Mouse (Mus musculus): Measurements from ENCODE around the gene Cd19. TPM values are rescaled to one million over a fixed set of nuclear protein-coding genes. Genes with fewer than 3 reads are reported as not detected.

The Cd19 gene
- total and polyA plus RNA-seq, 3 experiments, result not detected

DNA sequence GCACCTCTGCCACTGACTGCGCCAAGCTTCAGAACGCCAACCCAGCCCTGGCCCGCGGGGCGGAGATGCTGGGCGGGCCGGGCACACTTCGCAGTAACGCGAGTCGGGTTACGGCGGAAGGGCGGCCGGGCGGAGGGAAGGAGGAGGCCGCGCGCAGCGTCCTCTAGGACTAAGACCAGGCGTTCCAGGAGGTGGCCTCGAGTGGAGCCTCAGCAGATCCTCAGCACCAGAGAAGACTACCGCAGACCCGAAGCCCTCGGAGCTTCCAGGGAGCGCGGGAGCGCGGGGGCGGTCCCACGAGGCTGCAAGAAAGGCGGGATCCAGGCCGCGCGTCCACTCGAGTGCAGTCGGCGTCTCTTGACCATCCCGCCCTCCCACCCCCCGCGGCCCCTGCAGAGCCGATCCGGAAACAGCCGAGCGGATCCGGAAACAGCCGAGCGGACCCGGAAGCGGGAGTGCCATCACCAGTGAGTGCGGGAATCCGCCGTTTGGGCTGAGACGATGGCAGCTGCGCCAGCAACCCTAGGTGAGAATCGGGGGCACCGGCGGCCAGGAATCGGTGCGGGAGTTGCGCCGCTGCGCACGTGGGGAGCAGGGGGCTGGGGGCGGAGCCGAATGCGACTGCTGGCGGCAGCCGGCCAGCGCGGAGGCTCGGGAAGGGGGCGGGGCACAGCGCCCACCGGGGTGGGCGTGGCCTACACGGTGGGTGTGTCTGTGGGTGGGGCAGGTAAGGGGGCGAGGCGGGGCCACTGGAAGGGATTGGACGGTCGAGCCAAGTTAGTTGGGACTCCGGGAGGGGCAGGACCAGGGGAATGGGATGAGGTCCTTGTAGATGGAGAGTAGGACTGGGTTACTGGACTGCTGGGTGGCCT lies 14.2 kb upstream of the Cd19 start, which contains the start of gene Rabep2:
Rabep2 (plus strand) TSS at position 129 of the 872 bp plus-strand sequence.
- H3K4me3 ChIP-seq (ENCODE audit: low read depth, low read length), result peak within 1 kb of the TSS; percentile 83
- H3K9me3 ChIP-seq (replicated peaks), result peaks cover 18% of the 10 kb centered on the region
- DNase-seq (ENCODE audit: low spot score) (peak; percentile 89), ATAC-seq (ENCODE audit: extremely low read depth, insufficient number of reproducible peaks, low FRiP score, poor library complexity, severe bottlenecking) (peak; percentile 58)
- TF ChIP-seq GATA1 (IDR thresholded peaks at IDR 0.05; ENCODE audit: borderline replicate concordance, low read length) (no peak), TAL1 (conservative IDR thresholded peaks at IDR 0.05; ENCODE audit: low read depth, low read length) (no peak), CTCF (IDR thresholded peaks at IDR 0.05; ENCODE audit: low read depth, low read length) (no peak), POLR2AphosphoS5 (IDR thresholded peaks at IDR 0.05; ENCODE audit: insufficient replicate concordance, low read depth, low read length) (no peak), GATA2 (IDR thresholded peaks at IDR 0.05; ENCODE audit: borderline replicate concordance, low read depth, low read length) (no peak)
- peaks cover 18% of the 10 kb centered on the region for H3K4me1 ChIP-seq (ENCODE audit: insufficient read depth, low read depth, low read length)
- peaks cover 9% of the 10 kb centered on the region; the same call in 1 of the 2 replicates for H3K27me3 ChIP-seq (ENCODE audit: insufficient read depth, low read length)
- H3K36me3 ChIP-seq (replicated peaks), result peaks cover 30% of the 10 kb centered on the region

DNA sequence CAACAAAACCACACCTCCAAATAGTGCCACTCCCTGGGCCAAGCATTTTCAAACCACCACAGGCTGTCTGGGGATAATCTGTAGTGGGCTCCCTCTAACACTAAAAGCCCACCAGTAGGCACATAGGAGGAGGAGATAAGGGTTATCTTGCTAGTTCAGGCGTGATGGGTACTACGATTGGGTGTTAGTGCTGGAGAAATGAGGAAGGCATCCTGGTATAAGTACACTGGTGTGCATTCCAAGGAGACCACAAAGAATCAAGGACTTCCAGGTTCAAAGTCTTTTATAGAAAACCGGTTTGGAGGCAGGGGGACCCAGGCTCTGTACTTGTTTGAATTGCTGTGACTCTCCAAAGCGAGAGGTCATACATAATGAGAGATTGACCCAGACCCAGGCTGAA lies 13.5 kb upstream of the Cd19 start:
- DNase-seq (ENCODE audit: low spot score), result peak; percentile 46
- ATAC-seq (ENCODE audit: extremely low read depth, insufficient number of reproducible peaks, low FRiP score, poor library complexity, severe bottlenecking), result peak; percentile 63
- Histone ChIP-seq H3K4me3 (ENCODE audit: low read depth, low read length) (peak overlapping the region; percentile 83; the same call in 1 of the 2 replicates), H3K27me3 (ENCODE audit: insufficient read depth, low read length) (peaks cover 10% of the 10 kb centered on the region; the same call in 1 of the 2 replicates), H3K9me3 (replicated peaks) (peaks cover 18% of the 10 kb centered on the region), H3K4me1 (ENCODE audit: insufficient read depth, low read depth, low read length) (peaks cover 18% of the 10 kb centered on the region), H3K36me3 (replicated peaks) (peaks cover 26% of the 10 kb centered on the region)
- TF ChIP-seq TAL1 (conservative IDR thresholded peaks at IDR 0.05; ENCODE audit: low read depth, low read length) (peak; percentile 81), GATA2 (IDR thresholded peaks at IDR 0.05; ENCODE audit: borderline replicate concordance, low read depth, low read length) (no peak), GATA1 (IDR thresholded peaks at IDR 0.05; ENCODE audit: borderline replicate concordance, low read length) (no peak), CTCF (IDR thresholded peaks at IDR 0.05; ENCODE audit: low read depth, low read length) (no peak), POLR2AphosphoS5 (IDR thresholded peaks at IDR 0.05; ENCODE audit: insufficient replicate concordance, low read depth, low read length) (no peak)

DNA sequence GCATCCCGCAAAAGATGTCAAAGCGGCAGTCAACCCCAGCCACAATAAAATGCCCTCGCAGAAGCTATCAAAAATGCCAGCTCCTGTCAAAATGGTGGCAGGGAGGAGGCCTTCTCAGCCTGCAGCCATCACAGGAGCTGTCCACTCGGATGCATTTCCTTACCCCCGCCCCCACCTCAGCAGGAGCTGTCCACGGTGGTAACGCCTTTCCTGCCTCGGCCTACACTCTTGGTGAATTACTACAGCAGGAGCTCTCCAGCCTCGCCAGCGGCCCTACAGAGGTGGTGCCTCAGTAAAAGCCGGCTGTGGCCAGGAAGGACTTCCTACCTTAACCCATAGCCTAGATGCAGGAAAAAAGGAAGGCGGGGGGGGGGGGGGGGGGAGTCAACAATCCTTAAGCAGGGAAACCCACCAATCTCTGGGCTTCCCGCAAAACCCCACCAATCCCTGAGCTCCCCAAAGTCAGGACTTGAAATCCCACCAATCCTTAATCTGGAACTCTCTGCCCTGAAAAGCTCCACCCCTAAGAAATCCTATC lies 12.7 kb upstream of the Cd19 start:
- ATAC-seq (ENCODE audit: extremely low read depth, insufficient number of reproducible peaks, low FRiP score, poor library complexity, severe bottlenecking), result no peak
- H3K4me1 ChIP-seq (ENCODE audit: insufficient read depth, low read depth, low read length), result peaks cover 18% of the 10 kb centered on the region
- H3K4me3 ChIP-seq (ENCODE audit: low read depth, low read length), result peak overlapping the region; percentile 40; the same call in 1 of the 2 replicates
- peaks cover 21% of the 10 kb centered on the region for H3K36me3 ChIP-seq (replicated peaks)
- no peak for TF ChIP-seq TAL1 (conservative IDR thresholded peaks at IDR 0.05; ENCODE audit: low read depth, low read length)
- TF ChIP-seq GATA2 (IDR thresholded peaks at IDR 0.05; ENCODE audit: borderline replicate concordance, low read depth, low read length), result no peak
- no peak for TF ChIP-seq POLR2AphosphoS5 (IDR thresholded peaks at IDR 0.05; ENCODE audit: insufficient replicate concordance, low read depth, low read length)
- TF ChIP-seq CTCF (IDR thresholded peaks at IDR 0.05; ENCODE audit: low read depth, low read length), result no peak
- no peak for TF ChIP-seq GATA1 (IDR thresholded peaks at IDR 0.05; ENCODE audit: borderline replicate concordance, low read length)
- H3K27me3 ChIP-seq (ENCODE audit: insufficient read depth, low read length), result peaks cover 10% of the 10 kb centered on the region; the same call in 1 of the 2 replicates
- DNase-seq (ENCODE audit: low spot score), result no peak
- H3K9me3 ChIP-seq (replicated peaks), result peaks cover 18% of the 10 kb centered on the region

DNA sequence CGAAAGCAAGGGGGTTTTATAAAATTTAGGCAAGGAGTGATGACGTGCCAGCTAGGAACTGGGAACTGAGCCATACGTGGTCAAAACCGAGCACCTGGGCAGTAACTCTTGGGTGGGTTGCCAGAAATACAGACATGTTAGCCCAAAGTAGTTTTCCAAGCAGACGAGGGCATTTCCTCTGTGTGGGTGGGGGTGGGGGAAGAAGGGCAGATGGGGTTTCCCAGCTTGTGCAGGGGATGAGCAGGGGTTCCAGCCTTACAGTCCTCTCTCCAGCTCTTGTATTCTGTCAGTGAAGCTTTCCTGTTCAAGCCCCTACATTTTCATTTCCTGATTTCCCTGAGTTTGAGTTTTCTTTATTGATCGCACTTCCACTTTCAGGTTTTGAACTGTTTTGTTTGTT lies 9.5 kb upstream of the Cd19 start:
- DNase-seq (ENCODE audit: low spot score) (no peak), ATAC-seq (ENCODE audit: extremely low read depth, insufficient number of reproducible peaks, low FRiP score, poor library complexity, severe bottlenecking) (no peak)
- no peaks in the 10 kb centered on the region for H3K36me3 ChIP-seq (replicated peaks)
- H3K9me3 ChIP-seq (replicated peaks), result peaks cover 22% of the 10 kb centered on the region
- H3K27me3 ChIP-seq (ENCODE audit: insufficient read depth, low read length), result peaks cover 16% of the 10 kb centered on the region
- peaks cover 11% of the 10 kb centered on the region for H3K4me1 ChIP-seq (ENCODE audit: insufficient read depth, low read depth, low read length)
- H3K4me3 ChIP-seq (ENCODE audit: low read depth, low read length), result no peak overlapping the region
- TF ChIP-seq CTCF (IDR thresholded peaks at IDR 0.05; ENCODE audit: low read depth, low read length), result no peak
- no peak for TF ChIP-seq GATA1 (IDR thresholded peaks at IDR 0.05; ENCODE audit: borderline replicate concordance, low read length)
- TF ChIP-seq GATA2 (IDR thresholded peaks at IDR 0.05; ENCODE audit: borderline replicate concordance, low read depth, low read length), result no peak
- no peak for TF ChIP-seq TAL1 (conservative IDR thresholded peaks at IDR 0.05; ENCODE audit: low read depth, low read length)
- TF ChIP-seq POLR2AphosphoS5 (IDR thresholded peaks at IDR 0.05; ENCODE audit: insufficient replicate concordance, low read depth, low read length), result no peak

DNA sequence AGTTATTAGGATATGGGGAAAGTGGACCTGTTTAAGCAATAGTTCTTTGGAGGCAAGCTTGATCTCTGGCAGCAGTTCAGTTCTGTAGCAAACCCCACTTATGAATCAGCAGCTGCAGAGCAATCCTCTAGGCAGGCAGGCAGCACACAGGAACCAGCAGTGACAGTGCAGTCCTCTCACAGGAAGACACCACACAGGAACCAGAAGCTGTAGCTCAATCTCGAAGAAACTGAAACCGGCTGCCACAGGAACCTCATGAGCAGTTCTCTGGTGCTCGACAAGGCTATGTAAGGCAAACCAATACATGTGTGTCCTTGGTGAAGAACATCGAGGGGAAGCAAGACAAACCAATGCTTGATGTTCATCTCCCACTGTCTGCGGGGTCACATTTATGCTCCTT lies 7.1 kb upstream of the Cd19 start:
- Histone ChIP-seq H3K4me1 (ENCODE audit: insufficient read depth, low read depth, low read length) (peaks cover 3% of the 10 kb centered on the region; the same call in 1 of the 2 replicates), H3K9me3 (replicated peaks) (peaks cover 7% of the 10 kb centered on the region; the same call in 1 of the 2 replicates), H3K27me3 (ENCODE audit: insufficient read depth, low read length) (peaks cover 33% of the 10 kb centered on the region), H3K4me3 (ENCODE audit: low read depth, low read length) (no peak overlapping the region), H3K36me3 (replicated peaks) (no peaks in the 10 kb centered on the region)
- ATAC-seq (ENCODE audit: extremely low read depth, insufficient number of reproducible peaks, low FRiP score, poor library complexity, severe bottlenecking) (no peak), DNase-seq (ENCODE audit: low spot score) (no peak)
- no peak for TF ChIP-seq GATA1 (IDR thresholded peaks at IDR 0.05; ENCODE audit: borderline replicate concordance, low read length)
- no peak for TF ChIP-seq CTCF (IDR thresholded peaks at IDR 0.05; ENCODE audit: low read depth, low read length)
- TF ChIP-seq GATA2 (IDR thresholded peaks at IDR 0.05; ENCODE audit: borderline replicate concordance, low read depth, low read length), result no peak
- no peak for TF ChIP-seq TAL1 (conservative IDR thresholded peaks at IDR 0.05; ENCODE audit: low read depth, low read length)
- no peak for TF ChIP-seq POLR2AphosphoS5 (IDR thresholded peaks at IDR 0.05; ENCODE audit: insufficient replicate concordance, low read depth, low read length)

DNA sequence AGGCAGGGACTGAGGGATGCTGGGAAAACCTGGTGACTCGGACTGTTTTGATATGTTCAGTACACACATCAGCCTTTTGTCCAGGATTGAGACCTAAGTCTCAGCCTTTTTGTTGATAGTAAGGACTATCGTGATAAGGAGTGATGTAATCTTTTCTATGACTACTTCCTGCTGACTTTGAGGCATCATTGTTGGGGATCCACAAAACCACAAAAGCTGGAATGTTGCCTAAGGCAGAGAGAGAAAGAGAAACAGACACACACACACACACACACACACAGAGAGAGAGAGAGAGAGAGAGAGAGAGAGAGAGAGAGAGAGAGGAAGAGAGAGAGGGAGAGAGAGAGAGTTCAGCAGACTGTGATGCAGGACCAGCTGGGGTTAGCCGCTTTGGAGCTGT lies 3.8 kb upstream of the Cd19 start:
- Histone ChIP-seq H3K27me3 (ENCODE audit: insufficient read depth, low read length) (peaks cover 42% of the 10 kb centered on the region), H3K9me3 (replicated peaks) (peaks cover 3% of the 10 kb centered on the region; the same call in 1 of the 2 replicates), H3K4me1 (ENCODE audit: insufficient read depth, low read depth, low read length) (peaks cover 9% of the 10 kb centered on the region), H3K36me3 (replicated peaks) (no peaks in the 10 kb centered on the region), H3K4me3 (ENCODE audit: low read depth, low read length) (no peak overlapping the region)
- no peak for TF ChIP-seq TAL1 (conservative IDR thresholded peaks at IDR 0.05; ENCODE audit: low read depth, low read length)
- no peak for TF ChIP-seq POLR2AphosphoS5 (IDR thresholded peaks at IDR 0.05; ENCODE audit: insufficient replicate concordance, low read depth, low read length)
- no peak for TF ChIP-seq GATA1 (IDR thresholded peaks at IDR 0.05; ENCODE audit: borderline replicate concordance, low read length)
- no peak for TF ChIP-seq GATA2 (IDR thresholded peaks at IDR 0.05; ENCODE audit: borderline replicate concordance, low read depth, low read length)
- no peak for TF ChIP-seq CTCF (IDR thresholded peaks at IDR 0.05; ENCODE audit: low read depth, low read length)
- DNase-seq (ENCODE audit: low spot score) (no peak), ATAC-seq (ENCODE audit: extremely low read depth, insufficient number of reproducible peaks, low FRiP score, poor library complexity, severe bottlenecking) (no peak)
